Mouse (Mus musculus): Measurements from ENCODE around the gene Tnfsf10.

The Tnfsf10 gene

GRCm38 (mm10) chr3:27371725-27372650 lies 55.2 kb downstream of the Tnfsf10 start:
- peak; percentile 17 for DNase-seq

GRCm38 (mm10) chr3:27374396-27374795 lies 57.6 kb downstream of the Tnfsf10 start:
- no peak for DNase-seq

- DNase-seq = no peak
Observed at GRCm38 (mm10) chr3:27377935-27378334, 61.1 kb downstream of the Tnfsf10 start.

- no peak for DNase-seq
Observed at GRCm38 (mm10) chr3:27384836-27385235, 68.0 kb downstream of the Tnfsf10 start.

GRCm38 (mm10) chr3:27389923-27390322 lies 73.1 kb downstream of the Tnfsf10 start:
- DNase-seq = no peak
